Mouse (Mus musculus): Measurements from ENCODE around the gene Gm35315. TPM values are rescaled to one million over a fixed set of nuclear protein-coding genes. Genes with fewer than 3 reads are reported as not detected.

Gene Gm35315
- polyA plus RNA-seq, 1 experiment from 2014 or later: 1.9 TPM

GRCm38 (mm10) chr5:110106140-110106871, 12.1 kb upstream of the Gm35315 start:
- DNase-seq (no peak), ATAC-seq (ENCODE audit: insufficient read depth) (no peak)
- Histone ChIP-seq H3K9me3 (ENCODE audit: low read depth, low read length) (peaks cover 5% of the 10 kb centered on the region; the same call in 1 of the 2 replicates), H3K9ac (no peak overlapping the region; the same call in 1 of the 2 replicates), H3K36me3 (ENCODE audit: insufficient read depth) (peaks cover 39% of the 10 kb centered on the region), H3K27me3 (ENCODE audit: insufficient read depth, low read length) (no peaks in the 10 kb centered on the region), H3K4me1 (ENCODE audit: insufficient read depth) (peaks cover 11% of the 10 kb centered on the region), H3K4me3 (ENCODE audit: low read depth, low read length) (peak overlapping the region; percentile 78), H3K27ac (ENCODE audit: low read depth) (no peak overlapping the region), H3K4me2 (peak overlapping the region; percentile 85)
- 94% methylated on average over 26 of the region's 26 CpGs for WGBS
- TF ChIP-seq CTCF (IDR thresholded peaks at IDR 0.05; ENCODE audit: low read depth): no peak

- peaks cover 22% of the 10 kb centered on the region for H3K4me1 ChIP-seq (ENCODE audit: insufficient read depth)
- no peak for TF ChIP-seq CTCF (IDR thresholded peaks at IDR 0.05; ENCODE audit: low read depth)
- no peak overlapping the region for H3K4me3 ChIP-seq (ENCODE audit: low read depth, low read length)
- WGBS: 92% methylated on average over 36 of the region's 36 CpGs
- H3K4me2 ChIP-seq: no peak overlapping the region
- peaks cover 39% of the 10 kb centered on the region for H3K36me3 ChIP-seq (ENCODE audit: insufficient read depth)
- peaks cover 5% of the 10 kb centered on the region; the same call in 1 of the 2 replicates for H3K9me3 ChIP-seq (ENCODE audit: low read depth, low read length)
- ATAC-seq (ENCODE audit: insufficient read depth) (no peak), DNase-seq (no peak)
- no peak overlapping the region for H3K27ac ChIP-seq (ENCODE audit: low read depth)
- no peak overlapping the region for H3K9ac ChIP-seq
- no peaks in the 10 kb centered on the region for H3K27me3 ChIP-seq (ENCODE audit: insufficient read depth, low read length)
Measured at GRCm38 (mm10) chr5:110104616-110105380, 10.6 kb upstream of the Gm35315 start.

- no peak overlapping the region for H3K27ac ChIP-seq (ENCODE audit: low read depth)
- peaks cover 5% of the 10 kb centered on the region; the same call in 1 of the 2 replicates for H3K9me3 ChIP-seq (ENCODE audit: low read depth, low read length)
- no peak overlapping the region for H3K9ac ChIP-seq
- H3K4me1 ChIP-seq (ENCODE audit: insufficient read depth): peaks cover 22% of the 10 kb centered on the region
- peaks cover 39% of the 10 kb centered on the region for H3K36me3 ChIP-seq (ENCODE audit: insufficient read depth)
- H3K4me3 ChIP-seq (ENCODE audit: low read depth, low read length): no peak overlapping the region
- no peak for DNase-seq
- H3K4me2 ChIP-seq: no peak overlapping the region
- no peak for ATAC-seq (ENCODE audit: insufficient read depth)
- 94% methylated on average over 27 of the region's 27 CpGs for WGBS
- no peaks in the 10 kb centered on the region for H3K27me3 ChIP-seq (ENCODE audit: insufficient read depth, low read length)
- TF ChIP-seq CTCF (IDR thresholded peaks at IDR 0.05; ENCODE audit: low read depth): no peak
Measured at GRCm38 (mm10) chr5:110103901-110104615, 9.8 kb upstream of the Gm35315 start.

GRCm38 (mm10) chr5:110102853-110103625, 8.8 kb upstream of the Gm35315 start:
- 91% methylated on average over 19 of the region's 19 CpGs for WGBS
- TF ChIP-seq CTCF (IDR thresholded peaks at IDR 0.05; ENCODE audit: low read depth): no peak

GRCm38 (mm10) chr5:110102429-110102828, 8.2 kb upstream of the Gm35315 start:
- WGBS: 81% methylated on average over 13 of the region's 13 CpGs
- DNase-seq (no peak), ATAC-seq (ENCODE audit: insufficient read depth) (no peak)
- H3K36me3 ChIP-seq (ENCODE audit: insufficient read depth): peaks cover 39% of the 10 kb centered on the region
- peaks cover 22% of the 10 kb centered on the region for H3K4me1 ChIP-seq (ENCODE audit: insufficient read depth)
- no peak overlapping the region for H3K9ac ChIP-seq
- no peak overlapping the region for H3K4me3 ChIP-seq (ENCODE audit: low read depth, low read length)
- TF ChIP-seq CTCF (IDR thresholded peaks at IDR 0.05; ENCODE audit: low read depth): no peak
- peaks cover 5% of the 10 kb centered on the region; the same call in 1 of the 2 replicates for H3K9me3 ChIP-seq (ENCODE audit: low read depth, low read length)
- no peaks in the 10 kb centered on the region for H3K27me3 ChIP-seq (ENCODE audit: insufficient read depth, low read length)
- no peak overlapping the region for H3K27ac ChIP-seq (ENCODE audit: low read depth)
- peak overlapping the region; percentile 66 for H3K4me2 ChIP-seq

More at GRCm38 (mm10) chr5:110102853-110103625, 8.8 kb upstream of the Gm35315 start:
- Histone ChIP-seq H3K4me1 (ENCODE audit: insufficient read depth) (peaks cover 22% of the 10 kb centered on the region), H3K27me3 (ENCODE audit: insufficient read depth, low read length) (no peaks in the 10 kb centered on the region), H3K4me3 (ENCODE audit: low read depth, low read length) (no peak overlapping the region), H3K9ac (no peak overlapping the region), H3K27ac (ENCODE audit: low read depth) (no peak overlapping the region), H3K9me3 (ENCODE audit: low read depth, low read length) (peaks cover 5% of the 10 kb centered on the region; the same call in 1 of the 2 replicates), H3K4me2 (no peak overlapping the region), H3K36me3 (ENCODE audit: insufficient read depth) (peaks cover 39% of the 10 kb centered on the region)
- ATAC-seq (ENCODE audit: insufficient read depth) (no peak), DNase-seq (no peak)

- Histone ChIP-seq H3K27ac (ENCODE audit: low read depth) (no peak overlapping the region), H3K9ac (peak overlapping the region; percentile 6; the same call in 1 of the 2 replicates), H3K27me3 (ENCODE audit: insufficient read depth, low read length) (no peaks in the 10 kb centered on the region), H3K4me1 (ENCODE audit: insufficient read depth) (peaks cover 21% of the 10 kb centered on the region), H3K4me2 (peak overlapping the region; percentile 66), H3K9me3 (ENCODE audit: low read depth, low read length) (peaks cover 5% of the 10 kb centered on the region; the same call in 1 of the 2 replicates), H3K36me3 (ENCODE audit: insufficient read depth) (peaks cover 39% of the 10 kb centered on the region), H3K4me3 (ENCODE audit: low read depth, low read length) (peak overlapping the region; percentile 31)
- ATAC-seq (ENCODE audit: insufficient read depth) (peak; percentile 5; the same call in 1 of the 2 replicates), DNase-seq (peak; percentile 55)
- 12% methylated on average over 34 of the region's 34 CpGs for WGBS
- TF ChIP-seq CTCF (IDR thresholded peaks at IDR 0.05; ENCODE audit: low read depth): no peak
Measured at GRCm38 (mm10) chr5:110101716-110102347, 7.6 kb upstream of the Gm35315 start.
